Mouse (Mus musculus) embryonic facial prominence, embryonic 15.5 days (tissue): ENCODE data around the gene Hoxa10. TPM values are rescaled to one million over a fixed set of nuclear protein-coding genes. Genes with fewer than 3 reads are reported as not detected.
A peak's percentile ranks its signal among the peaks of the same experiment; 100 is the strongest.

ENCODE experiments used
- ATAC-seq: fragments of 200-750 bp; cut with Nextera tagmentation; 2 replicates; pipeline ENCODE4 v1.8.0; 2017; ENCODE audit warnings: low read depth, moderate TSS enrichment; ENCODE audit not compliant: insufficient number of reproducible peaks, low FRiP score, low TSS enrichment
- H3K27ac ChIP-seq: fragments of 300-500 bp; sonication (generic); replicated peaks from 2 replicates; pipeline ENCODE4 v1.5.1; 2015; ENCODE audit warnings: mild to moderate bottlenecking, inconsistent platforms
- H3K27me3 ChIP-seq: fragments of 300-500 bp; sonication (generic); 2 replicates; pipeline ENCODE4 v1.6.1; 2015; ENCODE audit warnings: inconsistent platforms
- H3K36me3 ChIP-seq: fragments of 300-500 bp; sonication (generic); 2 replicates; pipeline ENCODE4 v1.6.1; 2015; ENCODE audit warnings: mild to moderate bottlenecking, inconsistent platforms
- H3K4me1 ChIP-seq: fragments of 300-500 bp; sonication (generic); 2 replicates; pipeline ENCODE4 v1.6.1; 2015; ENCODE audit warnings: inconsistent platforms
- H3K4me2 ChIP-seq: fragments of 300-500 bp; sonication (generic); replicated peaks from 2 replicates; pipeline ENCODE4 v1.6.1; 2015; ENCODE audit warnings: mild to moderate bottlenecking, inconsistent platforms
- H3K4me3 ChIP-seq: fragments of 300-500 bp; sonication (generic); replicated peaks from 2 replicates; pipeline ENCODE4 v1.5.1; 2015; ENCODE audit warnings: mild to moderate bottlenecking, inconsistent platforms
- H3K9ac ChIP-seq: fragments of 300-500 bp; sonication (generic); 2 replicates; pipeline ENCODE4 v1.6.1; 2015; ENCODE audit warnings: inconsistent platforms
- H3K9me3 ChIP-seq: fragments of 300-500 bp; sonication (generic); replicated peaks from 2 replicates; pipeline ENCODE4 v1.6.1; 2016; ENCODE audit warnings: inconsistent platforms
- WGBS: fragments of 180-500 bp; shearing (Covaris S2); methylation state at CpG from one replicate; pipeline ENCODE4 v1.1.7; 2015; 5-methylcytosine and 5-hydroxymethylcytosine counted together
- polyA plus RNA-seq: library from polyadenylated mRNA; unstranded; fragments of >200 nt; fragmentation: Nextera tagmentation; extraction: Ambion mirVana; gene quantifications from 2 replicates; pipeline ENCODE4 v1.2.1, GENCODE M21; 2015

Gene Hoxa10
- polyA plus RNA-seq, 1 experiment from 2014 or later, result not detected

GRCm38 (mm10) chr6:52243681-52244121 lies 3.0 kb upstream of the Hoxa10 start:
- no peak overlapping the region for H3K9ac ChIP-seq
- peaks cover 14% of the 10 kb centered on the region for H3K4me1 ChIP-seq
- H3K27me3 ChIP-seq, result peaks cover 96% of the 10 kb centered on the region
- WGBS, result 2% methylated on average over 12 of the region's 12 CpGs
- no peaks in the 10 kb centered on the region for H3K9me3 ChIP-seq
- no peaks in the 10 kb centered on the region for H3K36me3 ChIP-seq
- no peak overlapping the region for H3K4me2 ChIP-seq
- no peak for ATAC-seq
- no peak overlapping the region for H3K27ac ChIP-seq
- H3K4me3 ChIP-seq, result no peak overlapping the region

GRCm38 (mm10) chr6:52242801-52243332 lies 2.2 kb upstream of the Hoxa10 start:
- no peak overlapping the region for H3K4me2 ChIP-seq
- ATAC-seq, result no peak
- WGBS, result 9% methylated on average over 4 of the region's 4 CpGs
- H3K4me1 ChIP-seq, result peaks cover 14% of the 10 kb centered on the region
- H3K27me3 ChIP-seq, result peaks cover 95% of the 10 kb centered on the region
- H3K4me3 ChIP-seq, result no peak overlapping the region
- no peaks in the 10 kb centered on the region for H3K36me3 ChIP-seq
- no peak overlapping the region for H3K9ac ChIP-seq
- H3K27ac ChIP-seq, result no peak overlapping the region
- no peaks in the 10 kb centered on the region for H3K9me3 ChIP-seq

GRCm38 (mm10) chr6:52241001-52241621 lies 457 bp upstream of the Hoxa10 start:
- no peak overlapping the region for H3K27ac ChIP-seq

GRCm38 (mm10) chr6:52239625-52240388 lies 847 bp downstream of the Hoxa10 start:
- Histone ChIP-seq H3K4me2 (peak overlapping the region; percentile 34), H3K4me1 (peaks cover 10% of the 10 kb centered on the region), H3K36me3 (no peaks in the 10 kb centered on the region), H3K27ac (no peak overlapping the region), H3K9me3 (no peaks in the 10 kb centered on the region), H3K9ac (no peak overlapping the region), H3K4me3 (peak overlapping the region; percentile 24), H3K27me3 (peaks cover 97% of the 10 kb centered on the region)
- ATAC-seq, result no peak
- WGBS, result 2% methylated on average over 30 of the region's 30 CpGs

More at GRCm38 (mm10) chr6:52241001-52241621, 457 bp upstream of the Hoxa10 start:
- H3K4me3 ChIP-seq, result no peak overlapping the region
- WGBS, result 9% methylated on average over 9 of the region's 9 CpGs
- no peak overlapping the region for H3K9ac ChIP-seq
- H3K36me3 ChIP-seq, result no peaks in the 10 kb centered on the region
- peaks cover 97% of the 10 kb centered on the region for H3K27me3 ChIP-seq
- H3K4me2 ChIP-seq, result no peak overlapping the region
- 0 out of 2 replicates have a peak, but pooled peaks have one; percentile 11 for ATAC-seq
- H3K9me3 ChIP-seq, result no peaks in the 10 kb centered on the region
- H3K4me1 ChIP-seq, result peaks cover 14% of the 10 kb centered on the region

- H3K4me2 ChIP-seq, result no peak overlapping the region
- H3K9me3 ChIP-seq, result no peaks in the 10 kb centered on the region
- no peak overlapping the region for H3K4me3 ChIP-seq
- H3K9ac ChIP-seq, result no peak overlapping the region
- peaks cover 97% of the 10 kb centered on the region for H3K27me3 ChIP-seq
- no peaks in the 10 kb centered on the region for H3K36me3 ChIP-seq
- 4% methylated on average over 7 of the region's 7 CpGs for WGBS
- H3K4me1 ChIP-seq, result peaks cover 17% of the 10 kb centered on the region
- no peak overlapping the region for H3K27ac ChIP-seq
- no peak for ATAC-seq
Observed at GRCm38 (mm10) chr6:52238976-52239375, 1.7 kb downstream of the Hoxa10 start.

- Histone ChIP-seq H3K27ac (no peak overlapping the region), H3K27me3 (peaks cover 97% of the 10 kb centered on the region), H3K4me2 (no peak overlapping the region), H3K9me3 (no peaks in the 10 kb centered on the region), H3K4me3 (no peak overlapping the region), H3K9ac (no peak overlapping the region), H3K4me1 (peaks cover 20% of the 10 kb centered on the region), H3K36me3 (no peaks in the 10 kb centered on the region)
- WGBS, result 2% methylated on average over 7 of the region's 7 CpGs
- no peak for ATAC-seq
Observed at GRCm38 (mm10) chr6:52238155-52238545, 2.5 kb downstream of the Hoxa10 start.

GRCm38 (mm10) chr6:52237346-52238154 lies 3.1 kb downstream of the Hoxa10 start:
- Histone ChIP-seq H3K4me1 (peaks cover 20% of the 10 kb centered on the region), H3K9ac (no peak overlapping the region), H3K27ac (no peak overlapping the region), H3K27me3 (peaks cover 97% of the 10 kb centered on the region), H3K9me3 (no peaks in the 10 kb centered on the region), H3K36me3 (no peaks in the 10 kb centered on the region), H3K4me3 (no peak overlapping the region), H3K4me2 (no peak overlapping the region)
- no peak for ATAC-seq
- WGBS, result 9% methylated on average over 10 of the region's 10 CpGs

GRCm38 (mm10) chr6:52236806-52237205 lies 3.8 kb downstream of the Hoxa10 start:
- ATAC-seq, result no peak
- H3K4me2 ChIP-seq, result no peak overlapping the region
- H3K4me1 ChIP-seq, result peaks cover 20% of the 10 kb centered on the region
- no peaks in the 10 kb centered on the region for H3K9me3 ChIP-seq
- no peak overlapping the region for H3K4me3 ChIP-seq
- peaks cover 97% of the 10 kb centered on the region for H3K27me3 ChIP-seq
- no peak overlapping the region for H3K9ac ChIP-seq
- 6% methylated on average over 3 of the region's 3 CpGs for WGBS
- no peaks in the 10 kb centered on the region for H3K36me3 ChIP-seq
- H3K27ac ChIP-seq, result no peak overlapping the region

GRCm38 (mm10) chr6:52235866-52236265 lies 4.8 kb downstream of the Hoxa10 start:
- peaks cover 20% of the 10 kb centered on the region for H3K4me1 ChIP-seq
- WGBS, result 18% methylated on average over 6 of the region's 6 CpGs
- no peak overlapping the region for H3K4me2 ChIP-seq
- H3K9ac ChIP-seq, result no peak overlapping the region
- H3K27ac ChIP-seq, result no peak overlapping the region
- no peak overlapping the region for H3K4me3 ChIP-seq
- peaks cover 95% of the 10 kb centered on the region for H3K27me3 ChIP-seq
- no peaks in the 10 kb centered on the region for H3K9me3 ChIP-seq
- no peaks in the 10 kb centered on the region for H3K36me3 ChIP-seq
- no peak for ATAC-seq

- Histone ChIP-seq H3K9me3 (no peaks in the 10 kb centered on the region), H3K9ac (no peak overlapping the region), H3K4me3 (no peak overlapping the region), H3K27ac (no peak overlapping the region), H3K4me1 (peaks cover 20% of the 10 kb centered on the region), H3K36me3 (no peaks in the 10 kb centered on the region), H3K4me2 (no peak overlapping the region), H3K27me3 (peaks cover 95% of the 10 kb centered on the region)
- ATAC-seq, result no peak
- WGBS, result 23% methylated on average over 9 of the region's 9 CpGs
Observed at GRCm38 (mm10) chr6:52235267-52235666, 5.4 kb downstream of the Hoxa10 start.
